Mouse (Mus musculus) erythroblast, embryonic 14.5 days (primary cell): Measurements from ENCODE around the gene Etfdh.

Experiments used
- GATA1 ChIP-seq: IDR thresholded peaks from 2 replicates; pipeline ENCODE4 v1.6.1; 2012; ENCODE audit warnings: low read length, inconsistent platforms, mixed read lengths
- TAL1 ChIP-seq: IDR thresholded peaks from 3 replicates; pipeline ENCODE4 v1.6.1; 2012; ENCODE audit warnings: low read length, inconsistent platforms, mixed read lengths

DNA sequence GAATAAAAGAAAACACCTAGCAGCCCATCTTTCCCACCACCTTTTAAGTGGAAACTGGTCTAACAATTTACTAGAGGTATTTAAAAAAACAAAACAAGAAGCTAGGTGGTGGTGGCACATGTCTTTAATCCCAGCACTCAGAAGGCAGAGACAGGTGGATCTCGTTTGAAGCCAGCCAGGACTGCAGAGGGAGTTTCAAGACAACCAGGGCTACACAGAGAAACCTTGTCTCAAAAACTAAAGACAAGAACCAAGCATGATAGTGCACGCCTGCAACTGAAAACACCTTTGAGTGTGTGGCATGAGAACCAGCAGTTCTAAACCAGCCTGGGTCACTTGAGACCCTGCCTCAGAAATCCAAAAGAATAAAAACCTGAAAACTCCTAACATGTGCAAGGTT is 65.8 kb downstream of the Etfdh start:
- TF ChIP-seq GATA1: no peak
- no peak for TF ChIP-seq TAL1
